Mouse (Mus musculus) forebrain, embryonic 14.5 days (tissue): ENCODE results near the gene Gm49378. TPM values are rescaled to one million over a fixed set of nuclear protein-coding genes. Genes with fewer than 3 reads are reported as not detected.

ENCODE experiments used
- ATAC-seq: fragments of 200-750 bp; cut with Nextera tagmentation; 2 replicates; pipeline ENCODE4 v1.8.0; 2017; ENCODE audit warnings: mild to moderate bottlenecking, moderate library complexity
- DNase-seq: peaks from one replicate; pipeline ENCODE4 v3.0.0-alpha.2; 2015; ENCODE audit warnings: low spot score
- H3K27ac ChIP-seq: fragments of 300-500 bp; sonication (generic); 2 replicates; pipeline ENCODE4 v1.5.1; 2014; ENCODE audit warnings: low read depth, mild to moderate bottlenecking, control low read depth, low read length, moderate library complexity
- H3K27me3 ChIP-seq: fragments of 300-500 bp; sonication (generic); replicated peaks from 2 replicates; pipeline ENCODE4 v1.6.1; 2014; ENCODE audit warnings: low read length, control low read depth, mixed read lengths; ENCODE audit not compliant: control insufficient read depth, insufficient read depth
- H3K36me3 ChIP-seq: fragments of 300-500 bp; sonication (generic); 2 replicates; pipeline ENCODE4 v1.6.1; 2014; ENCODE audit warnings: low read length, control low read depth; ENCODE audit not compliant: control insufficient read depth, insufficient read depth
- H3K4me1 ChIP-seq: fragments of 300-500 bp; sonication (generic); 2 replicates; pipeline ENCODE4 v1.6.1; 2014; ENCODE audit warnings: antibody characterized with exemption, low read length, control low read depth; ENCODE audit not compliant: control insufficient read depth, insufficient read depth
- H3K4me2 ChIP-seq: fragments of 300-500 bp; sonication (generic); 2 replicates; pipeline ENCODE4 v1.6.1; 2014; ENCODE audit warnings: mild to moderate bottlenecking, control low read depth, low read length
- H3K4me3 ChIP-seq: fragments of 300-500 bp; sonication (generic); 2 replicates; pipeline ENCODE4 v1.5.1; 2014; ENCODE audit warnings: low read depth, low read length, control low read depth
- H3K9ac ChIP-seq: fragments of 300-500 bp; sonication (generic); 2 replicates; pipeline ENCODE4 v1.6.1; 2014; ENCODE audit warnings: mild to moderate bottlenecking, low read length, control low read depth, moderate library complexity
- H3K9me3 ChIP-seq: fragments of 300-500 bp; sonication (generic); replicated peaks from 2 replicates; pipeline ENCODE4 v1.6.1; 2016; ENCODE audit warnings: low read length, control low read depth, mixed read lengths; ENCODE audit not compliant: control insufficient read depth
- WGBS: fragments of 180-500 bp; shearing (Covaris S2); extraction: QIAGEN DNeasy Blood & Tissue Kit; methylation state at CpG from one replicate; pipeline ENCODE4 v1.1.7; 2014; 5-methylcytosine and 5-hydroxymethylcytosine counted together
- polyA plus RNA-seq: library from polyadenylated mRNA; unstranded; fragments of >200 nt; fragmentation: Nextera tagmentation; extraction: Ambion mirVana; gene quantifications from 2 replicates; pipeline ENCODE4 v1.2.1, GENCODE M21; 2014

Gene Gm49378
- polyA plus RNA-seq, 1 experiment from 2014 or later = 1.8 TPM

DNA sequence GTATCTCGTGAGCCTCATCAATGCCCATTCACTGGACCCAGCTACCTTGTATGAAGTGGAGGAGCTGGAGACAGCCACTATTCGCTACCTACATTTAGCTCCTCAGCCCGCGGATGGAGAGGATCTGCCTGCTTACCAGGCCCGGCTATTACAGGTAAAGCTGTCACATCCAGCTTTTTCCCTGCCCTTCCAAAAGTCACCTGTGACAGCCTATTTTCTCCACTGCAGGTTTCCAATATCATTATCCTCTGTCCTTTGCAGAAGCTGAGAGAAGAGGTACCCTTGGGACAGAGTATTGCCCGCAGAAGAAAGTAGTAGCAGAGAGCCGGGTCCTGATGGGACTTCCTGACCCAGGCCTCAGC, 34.4 kb downstream of the Gm49378 start, which contains the start of gene Irf9:
Irf9 (plus strand) TSS at position 301 of the 362 bp plus-strand sequence.
- Histone ChIP-seq H3K9ac (no peak within 1 kb of the TSS; the same call in 1 of the 2 replicates), H3K4me3 (peak within 1 kb of the TSS; percentile 3; the same call in 1 of the 2 replicates), H3K27me3 (no peaks in the 10 kb centered on the region), H3K4me2 (peak within 1 kb of the TSS; percentile 36), H3K27ac (no peak within 1 kb of the TSS), H3K4me1 (no peaks in the 10 kb centered on the region), H3K36me3 (peaks cover 74% of the 10 kb centered on the region), H3K9me3 (no peaks in the 10 kb centered on the region)
- ATAC-seq = no peak
- 90% methylated on average over 7 of the region's 7 CpGs for WGBS
- no peak for DNase-seq

DNA sequence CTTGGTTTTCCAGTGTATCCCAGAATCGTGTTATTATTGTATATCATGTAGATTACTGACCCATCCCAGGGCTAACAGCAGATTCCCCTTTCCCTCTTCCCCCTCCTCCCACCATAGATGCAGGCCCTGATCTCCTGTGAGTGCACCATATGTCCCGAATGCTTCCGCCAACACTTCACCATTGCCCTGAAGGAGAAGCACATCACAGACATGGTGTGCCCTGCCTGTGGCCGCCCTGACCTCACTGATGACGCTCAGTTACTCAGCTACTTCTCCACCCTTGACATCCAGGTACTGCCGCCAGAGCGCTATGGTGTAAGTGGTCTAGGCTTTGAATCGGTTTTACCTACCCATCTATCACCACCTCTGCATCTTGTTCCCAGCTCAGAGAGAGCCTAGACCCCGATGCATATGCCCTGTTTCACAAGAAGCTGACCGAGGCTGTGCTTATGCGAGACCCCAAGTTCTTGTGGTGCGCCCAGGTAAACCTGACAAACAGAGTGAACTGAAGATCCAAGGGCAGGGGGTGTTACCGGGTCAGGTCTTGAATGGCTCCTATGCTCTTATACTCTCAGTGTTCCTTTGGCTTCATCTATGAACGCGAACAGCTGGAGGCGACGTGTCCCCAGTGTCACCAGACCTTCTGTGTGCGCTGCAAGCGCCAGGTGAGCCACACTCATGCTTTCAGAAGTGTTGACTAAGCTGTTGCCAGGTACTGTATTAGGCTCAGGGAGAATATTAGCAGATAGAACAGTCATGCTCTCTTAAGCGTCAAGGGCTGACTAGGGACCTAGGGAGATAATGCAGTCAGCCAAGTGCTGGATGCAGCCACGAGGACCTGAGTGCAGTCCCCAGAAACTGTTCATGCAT, 38.9 kb downstream of the Gm49378 start:
- WGBS = 95% methylated on average over 21 of the region's 21 CpGs
- DNase-seq = no peak

DNA sequence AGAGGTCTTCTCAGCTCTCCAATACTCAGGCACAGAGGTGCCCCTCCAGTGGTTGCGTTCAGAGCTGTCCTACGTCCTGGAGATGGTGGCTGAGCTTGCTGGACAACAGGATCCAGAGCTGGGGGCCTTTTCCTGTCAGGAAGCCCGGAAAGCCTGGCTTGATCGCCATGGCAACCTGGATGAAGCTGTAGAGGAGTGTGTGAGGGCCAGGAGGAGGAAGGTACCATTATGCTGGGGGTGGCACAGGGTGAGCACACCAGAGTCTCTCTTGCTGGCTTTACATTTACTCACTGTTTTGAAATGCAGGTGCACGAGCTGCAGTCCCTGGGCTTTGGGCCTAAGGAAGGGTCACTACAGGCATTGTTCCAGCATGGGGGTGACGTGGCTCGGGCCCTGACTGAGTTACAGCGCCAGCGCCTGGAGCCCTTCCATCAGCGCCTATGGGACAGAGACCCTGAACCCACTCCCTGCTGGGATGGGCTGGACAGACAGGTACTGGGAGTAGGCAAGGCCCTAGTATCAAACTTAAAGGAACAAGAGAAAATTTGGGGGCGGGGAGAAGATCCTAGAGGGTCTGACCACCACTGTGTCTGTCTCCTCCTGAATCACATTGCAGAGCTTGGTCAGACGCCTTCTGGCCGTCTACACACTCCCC, 41.5 kb downstream of the Gm49378 start:
- Histone ChIP-seq H3K27me3 (no peaks in the 10 kb centered on the region), H3K9ac (no peak overlapping the region), H3K9me3 (no peaks in the 10 kb centered on the region), H3K36me3 (peaks cover 67% of the 10 kb centered on the region), H3K4me1 (peaks cover 7% of the 10 kb centered on the region; the same call in 1 of the 2 replicates), H3K4me3 (no peak overlapping the region), H3K27ac (no peak overlapping the region), H3K4me2 (no peak overlapping the region)
- WGBS = 78% methylated on average over 13 of the region's 13 CpGs
- DNase-seq = no peak
- no peak for ATAC-seq

More for the DNA sequence above, 38.9 kb downstream of the Gm49378 start:
- no peaks in the 10 kb centered on the region for H3K4me1 ChIP-seq
- H3K27me3 ChIP-seq = no peaks in the 10 kb centered on the region
- H3K9me3 ChIP-seq = no peaks in the 10 kb centered on the region
- no peak overlapping the region for H3K27ac ChIP-seq
- peaks cover 91% of the 10 kb centered on the region for H3K36me3 ChIP-seq
- no peak overlapping the region for H3K9ac ChIP-seq
- no peak for ATAC-seq
- H3K4me2 ChIP-seq = no peak overlapping the region
- no peak overlapping the region for H3K4me3 ChIP-seq

DNA sequence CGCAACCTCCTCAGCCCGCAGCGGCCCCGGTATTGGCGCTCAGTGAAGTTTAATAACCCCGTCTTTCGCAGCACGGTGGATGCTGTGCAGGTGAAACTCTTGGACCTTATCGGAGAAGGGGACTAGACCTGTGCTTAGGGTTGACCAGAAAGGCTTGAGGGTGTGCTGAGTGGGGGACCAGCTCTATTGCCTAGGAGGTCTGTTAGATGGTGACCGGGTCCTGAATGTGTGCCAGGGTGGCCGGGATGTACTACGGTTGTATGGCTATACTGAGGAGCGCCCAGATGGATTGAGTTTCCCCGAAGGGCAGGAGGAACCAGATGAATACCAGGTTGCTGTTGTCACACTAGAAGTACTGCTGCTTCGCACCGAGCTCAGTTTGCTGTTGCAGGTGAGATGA, 45.5 kb downstream of the Gm49378 start:
- peak overlapping the region; percentile 82 for H3K9ac ChIP-seq
- peaks cover 14% of the 10 kb centered on the region; the same call in 1 of the 2 replicates for H3K4me1 ChIP-seq
- H3K27ac ChIP-seq = no peak overlapping the region
- no peak for DNase-seq
- peak overlapping the region; percentile 98 for H3K4me2 ChIP-seq
- no peak for ATAC-seq
- no peaks in the 10 kb centered on the region for H3K9me3 ChIP-seq
- H3K36me3 ChIP-seq = peaks cover 40% of the 10 kb centered on the region
- H3K27me3 ChIP-seq = no peaks in the 10 kb centered on the region
- H3K4me3 ChIP-seq = peak overlapping the region; percentile 87
- 4% methylated on average over 16 of the region's 16 CpGs for WGBS

DNA sequence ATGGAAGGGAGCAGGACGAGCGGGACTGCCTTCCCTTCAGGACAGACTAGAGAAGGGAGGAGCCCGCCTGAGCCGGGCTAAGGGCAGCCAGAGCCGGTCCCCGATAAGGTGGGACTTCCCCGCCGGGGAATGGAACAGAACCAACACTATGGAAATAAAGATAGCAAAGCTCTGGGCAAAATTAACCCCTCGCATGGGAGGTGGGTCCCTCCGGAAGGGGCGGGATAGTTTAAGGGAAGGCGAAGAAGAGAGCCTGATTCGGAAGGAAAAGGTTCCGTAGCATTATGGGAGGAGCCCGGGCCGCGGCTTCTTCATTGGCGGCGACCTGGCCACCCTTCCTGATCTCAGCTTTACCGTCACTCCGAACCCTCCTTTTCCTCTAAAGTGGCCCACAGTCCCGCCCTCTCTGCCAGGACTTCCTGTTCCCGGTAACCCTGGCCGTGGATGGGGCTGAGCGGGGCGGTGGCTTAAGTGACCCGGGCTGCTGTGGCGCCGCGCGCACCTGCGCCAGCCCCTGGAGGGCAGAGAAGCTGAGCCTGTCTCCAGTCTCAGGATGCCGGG, 46.3 kb downstream of the Gm49378 start, which contains the start of gene Rnf31:
Rnf31 (plus strand) TSS at position 378 of the 561 bp plus-strand sequence.
- peak; percentile 95 for DNase-seq
- Histone ChIP-seq H3K27ac (peak within 1 kb of the TSS; percentile 81), H3K4me2 (peak within 1 kb of the TSS; percentile 98), H3K9me3 (no peaks in the 10 kb centered on the region), H3K27me3 (no peaks in the 10 kb centered on the region), H3K4me3 (peak within 1 kb of the TSS; percentile 87), H3K9ac (peak within 1 kb of the TSS; percentile 82), H3K36me3 (peaks cover 32% of the 10 kb centered on the region), H3K4me1 (peaks cover 14% of the 10 kb centered on the region; the same call in 1 of the 2 replicates)
- WGBS = 0% methylated on average over 33 of the region's 33 CpGs
- peak; percentile 86 for ATAC-seq

DNA sequence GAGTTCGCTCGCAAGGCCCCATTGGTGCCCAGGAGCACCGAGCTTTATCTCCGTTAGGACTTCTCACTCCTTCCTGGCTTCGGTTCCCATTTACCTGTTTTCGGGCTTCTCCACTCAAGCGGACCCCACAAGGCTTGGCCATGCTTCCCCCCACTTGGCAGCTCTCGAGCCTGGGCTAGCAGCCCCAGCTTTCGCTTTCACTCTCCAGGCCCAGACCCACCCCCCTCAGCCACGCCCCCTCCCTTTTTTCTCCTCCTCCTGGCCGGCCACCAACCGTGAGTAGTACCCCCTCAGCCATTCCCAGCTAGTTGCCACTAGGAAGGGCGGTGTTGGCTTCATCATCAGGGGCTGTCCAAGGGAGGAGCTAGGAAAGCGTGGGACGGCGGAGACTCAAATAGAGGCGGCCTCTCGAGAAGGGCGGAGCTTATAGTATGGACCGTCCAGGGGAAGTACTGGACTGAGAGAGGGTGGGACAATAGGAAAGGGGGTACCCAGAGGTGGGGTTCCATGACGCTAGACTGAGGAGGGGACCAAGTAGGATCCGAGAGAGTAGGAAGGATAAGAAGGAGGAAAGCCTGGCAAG, 46.9 kb downstream of the Gm49378 start, which contains the start of gene Psme2:
Psme2 (minus strand) TSS at position 366 of the 583 bp plus-strand sequence.
- DNase-seq (peak; percentile 98), ATAC-seq (peak; percentile 97)
- Histone ChIP-seq H3K9ac (peak within 1 kb of the TSS; percentile 82), H3K4me1 (peaks cover 14% of the 10 kb centered on the region; the same call in 1 of the 2 replicates), H3K4me2 (peak within 1 kb of the TSS; percentile 98), H3K9me3 (no peaks in the 10 kb centered on the region), H3K36me3 (peaks cover 26% of the 10 kb centered on the region), H3K4me3 (peak within 1 kb of the TSS; percentile 87), H3K27ac (peak within 1 kb of the TSS; percentile 81), H3K27me3 (no peaks in the 10 kb centered on the region)
- WGBS = under 1% methylated on average over 21 of the region's 22 CpGs

DNA sequence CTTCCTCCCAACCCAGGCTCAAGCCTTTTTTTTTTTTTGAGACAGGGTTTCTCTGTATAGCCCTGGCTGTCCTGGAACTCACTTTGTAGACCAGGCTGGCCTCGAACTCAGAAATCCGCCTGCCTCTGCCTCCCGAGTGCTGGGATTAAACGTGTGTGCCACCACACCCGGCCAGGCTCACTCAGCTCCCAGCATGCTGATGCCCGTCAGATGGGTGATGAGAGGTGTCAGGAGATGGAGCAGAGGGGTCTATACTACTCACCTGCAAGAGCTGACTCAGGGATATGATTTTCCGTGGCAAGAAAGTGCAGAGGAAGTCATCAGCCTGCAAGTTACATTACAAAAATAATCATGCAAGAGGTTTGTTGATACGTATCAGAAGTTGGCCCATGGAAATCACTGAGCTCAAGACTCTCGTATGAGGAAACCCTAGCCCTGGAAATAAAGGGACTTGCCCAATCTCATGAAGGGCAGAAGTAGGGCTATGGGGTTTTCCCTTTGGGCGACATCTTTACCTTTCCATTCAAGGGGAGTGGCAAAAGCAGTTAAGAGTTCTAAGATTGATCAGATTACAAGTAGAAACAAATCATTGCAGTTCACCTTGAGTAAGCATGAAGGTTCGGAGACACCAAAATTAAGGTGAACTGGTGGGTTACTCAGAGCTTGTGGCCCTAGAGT, 47.8 kb downstream of the Gm49378 start:
- no peaks in the 10 kb centered on the region for H3K27me3 ChIP-seq
- peak overlapping the region; percentile 87 for H3K4me3 ChIP-seq
- peaks cover 14% of the 10 kb centered on the region; the same call in 1 of the 2 replicates for H3K4me1 ChIP-seq
- no peak for ATAC-seq
- peak overlapping the region; percentile 68; the same call in 1 of the 2 replicates for H3K27ac ChIP-seq
- peaks cover 17% of the 10 kb centered on the region for H3K36me3 ChIP-seq
- WGBS = 86% methylated on average over 11 of the region's 11 CpGs
- H3K9me3 ChIP-seq = no peaks in the 10 kb centered on the region
- H3K9ac ChIP-seq = peak overlapping the region; percentile 82
- no peak for DNase-seq
- peak overlapping the region; percentile 98 for H3K4me2 ChIP-seq

DNA sequence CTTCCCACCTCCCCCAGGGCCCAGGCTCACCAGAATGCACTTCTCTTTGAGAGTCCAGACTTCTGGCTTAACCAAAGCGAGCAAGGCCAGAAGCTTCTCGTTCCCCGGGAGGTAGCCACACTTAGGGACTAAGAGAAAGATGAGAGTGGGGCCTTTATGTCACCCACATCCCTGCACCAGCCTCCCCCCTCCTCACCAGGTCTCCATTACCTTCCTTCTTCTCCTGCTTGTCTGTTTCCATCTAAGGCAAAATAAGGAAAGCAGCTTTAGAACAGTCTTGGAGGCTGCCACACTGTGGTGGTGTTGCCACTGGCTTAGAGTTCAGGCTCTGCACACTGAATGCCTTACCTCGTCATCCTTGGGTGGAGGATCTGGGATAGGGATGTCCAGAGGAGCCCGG, 48.4 kb downstream of the Gm49378 start:
- Histone ChIP-seq H3K4me1 (peaks cover 14% of the 10 kb centered on the region; the same call in 1 of the 2 replicates), H3K27me3 (no peaks in the 10 kb centered on the region), H3K36me3 (peaks cover 11% of the 10 kb centered on the region; the same call in 1 of the 2 replicates), H3K4me2 (no peak overlapping the region), H3K4me3 (no peak overlapping the region), H3K9me3 (no peaks in the 10 kb centered on the region), H3K27ac (no peak overlapping the region), H3K9ac (no peak overlapping the region)
- WGBS = 96% methylated on average over 5 of the region's 5 CpGs
- ATAC-seq (no peak), DNase-seq (no peak)
